Mouse (Mus musculus): ENCODE measurements around the gene 1700123O20Rik.
A peak's percentile ranks its signal among the peaks of the same experiment; 100 is the strongest.

The 1700123O20Rik gene

GRCm38 (mm10) chr14:54678657-54679304 is 7.2 kb upstream of the 1700123O20Rik start:
- DNase-seq (ENCODE audit: low spot score in 2 of 2): no peak

- no peak for DNase-seq (ENCODE audit: low spot score in 2 of 2)
Measured at GRCm38 (mm10) chr14:54682396-54682795, 3.6 kb upstream of the 1700123O20Rik start.

GRCm38 (mm10) chr14:54685471-54685870 is 545 bp upstream of the 1700123O20Rik start:
- no peak for DNase-seq (ENCODE audit: low spot score in 2 of 2)

- peak; percentile 100 for DNase-seq (ENCODE audit: low spot score in 2 of 2)
Measured at GRCm38 (mm10) chr14:54686522-54687143, 617 bp downstream of the 1700123O20Rik start, which contains the start of gene Acin1. Gene Acin1, minus strand, starts transcription at chr14:54686931.

- no peak for DNase-seq (ENCODE audit: low spot score in 2 of 2)
Measured at GRCm38 (mm10) chr14:54687251-54687650, 1.2 kb downstream of the 1700123O20Rik start.

- no peak for DNase-seq (ENCODE audit: low spot score in 2 of 2)
Measured at GRCm38 (mm10) chr14:54695042-54695441, 9.0 kb downstream of the 1700123O20Rik start.

GRCm38 (mm10) chr14:54696752-54697151 is 10.7 kb downstream of the 1700123O20Rik start:
- DNase-seq (ENCODE audit: low spot score in 2 of 2): no peak

GRCm38 (mm10) chr14:54698733-54699132 is 12.7 kb downstream of the 1700123O20Rik start, which contains the start of gene Gm29776:
Gene Gm29776, minus strand, starts transcription at chr14:54698833.
- no peak for DNase-seq (ENCODE audit: low spot score in 2 of 2)

GRCm38 (mm10) chr14:54699586-54699985 is 13.6 kb downstream of the 1700123O20Rik start:
- no peak for DNase-seq (ENCODE audit: low spot score in 2 of 2)

GRCm38 (mm10) chr14:54701298-54701697 is 15.3 kb downstream of the 1700123O20Rik start:
- DNase-seq (ENCODE audit: low spot score in 2 of 2): peak; percentile 79 to 93

- DNase-seq (ENCODE audit: low spot score in 2 of 2): no peak
Measured at GRCm38 (mm10) chr14:54703207-54703606, 17.2 kb downstream of the 1700123O20Rik start.

- no peak for DNase-seq (ENCODE audit: low spot score in 2 of 2)
Measured at GRCm38 (mm10) chr14:54705844-54706243, 19.8 kb downstream of the 1700123O20Rik start.

GRCm38 (mm10) chr14:54706589-54707320 is 20.7 kb downstream of the 1700123O20Rik start:
- no peak for DNase-seq (ENCODE audit: low spot score in 2 of 2)

- DNase-seq (ENCODE audit: low spot score in 2 of 2): no peak
Measured at GRCm38 (mm10) chr14:54709054-54709453, 23.0 kb downstream of the 1700123O20Rik start.

GRCm38 (mm10) chr14:54712074-54712473 is 26.1 kb downstream of the 1700123O20Rik start, which contains the start of gene Cebpe:
Gene Cebpe, minus strand, starts transcription at chr14:54712174.
- DNase-seq (ENCODE audit: low spot score in 2 of 2): no peak

- no peak for DNase-seq (ENCODE audit: low spot score in 2 of 2)
Measured at GRCm38 (mm10) chr14:54712861-54713260, 26.8 kb downstream of the 1700123O20Rik start.

- DNase-seq (ENCODE audit: low spot score in 2 of 2): peak; percentile 38 to 69
Measured at GRCm38 (mm10) chr14:54714121-54714520, 28.1 kb downstream of the 1700123O20Rik start.

- peak; percentile 59 to 64 for DNase-seq (ENCODE audit: low spot score in 2 of 2)
Measured at GRCm38 (mm10) chr14:54714617-54715081, 28.6 kb downstream of the 1700123O20Rik start.

GRCm38 (mm10) chr14:54715402-54715801 is 29.4 kb downstream of the 1700123O20Rik start:
- no peak for DNase-seq (ENCODE audit: low spot score in 2 of 2)

- no peak for DNase-seq (ENCODE audit: low spot score in 2 of 2)
Measured at GRCm38 (mm10) chr14:54720041-54720440, 34.0 kb downstream of the 1700123O20Rik start.

GRCm38 (mm10) chr14:54720654-54721350 is 34.8 kb downstream of the 1700123O20Rik start:
- no peak for DNase-seq (ENCODE audit: low spot score in 2 of 2)

GRCm38 (mm10) chr14:54721711-54722110 is 35.7 kb downstream of the 1700123O20Rik start:
- DNase-seq (ENCODE audit: low spot score in 2 of 2): no peak

Data from thymus, postnatal 10 days (tissue).